Mouse (Mus musculus): ENCODE data around the gene Teddm1b. TPM values are rescaled to one million over a fixed set of nuclear protein-coding genes. Genes with fewer than 3 reads are reported as not detected.
A peak's percentile ranks its signal among the peaks of the same experiment; 100 is the strongest.

Teddm1b gene
- polyA plus RNA-seq, 1 experiment from 2014 or later = 0.55 TPM

DNA sequence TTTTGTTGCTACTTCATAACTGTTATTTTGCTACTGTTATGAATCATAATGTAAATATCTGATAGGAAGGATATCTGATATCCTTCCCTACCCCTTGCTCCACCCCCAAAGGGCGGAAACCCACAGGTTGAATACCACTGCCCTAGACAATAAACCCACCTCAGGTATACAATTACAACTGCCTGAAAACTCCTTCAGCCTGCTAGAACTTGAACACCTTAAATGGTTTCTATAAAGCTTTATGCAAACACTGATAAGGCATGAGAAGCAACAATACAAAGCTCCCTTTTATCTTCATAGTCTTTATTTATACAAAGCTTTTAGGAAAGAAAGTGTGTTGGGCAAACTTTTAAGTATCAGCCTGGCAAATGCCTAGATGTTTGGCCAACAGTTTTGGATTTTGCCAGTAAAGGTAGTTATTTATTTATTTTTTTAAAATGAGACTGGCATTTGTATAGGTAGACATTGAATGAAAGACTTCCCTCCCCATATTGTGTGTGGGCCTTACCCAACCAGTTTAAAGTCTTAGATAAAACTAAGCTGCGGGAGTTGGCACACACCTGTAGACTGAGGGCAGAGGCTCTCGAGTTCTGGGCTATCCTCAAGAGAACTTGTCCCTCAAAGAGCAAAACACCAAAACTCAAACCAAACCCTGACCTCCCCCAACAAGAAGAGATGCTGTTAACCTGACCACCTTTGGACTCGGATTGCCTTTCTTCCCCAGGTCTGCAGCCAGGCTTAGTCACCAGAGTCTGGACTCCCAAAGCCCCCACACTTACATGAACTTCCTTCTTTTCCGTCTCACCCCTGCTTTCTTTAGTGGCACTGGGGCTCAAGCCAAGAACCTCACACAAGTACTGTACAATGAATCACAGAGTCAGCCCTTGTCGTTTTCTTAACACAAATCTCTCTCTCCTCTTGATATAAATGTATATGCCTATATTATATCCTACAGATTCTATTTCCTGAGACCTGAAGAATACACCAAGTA, 50.5 kb downstream of the Teddm1b start:
- ATAC-seq (ENCODE audit: low FRiP score, low TSS enrichment) = no peak
- H3K9me3 ChIP-seq (ENCODE audit: control insufficient read depth, low read length) = no peaks in the 10 kb centered on the region
- no peak overlapping the region for H3K27ac ChIP-seq (replicated peaks; ENCODE audit: low read depth, low read length)
- 89% methylated on average over 6 of the region's 6 CpGs for WGBS
- H3K9ac ChIP-seq (replicated peaks; ENCODE audit: low read length) = no peak overlapping the region
- no peaks in the 10 kb centered on the region for H3K4me1 ChIP-seq (ENCODE audit: control insufficient read depth, insufficient read depth, low read length)
- H3K4me3 ChIP-seq (replicated peaks; ENCODE audit: low read depth, low read length) = no peak overlapping the region
- no peaks in the 10 kb centered on the region for H3K36me3 ChIP-seq (ENCODE audit: control insufficient read depth, insufficient read depth, low read length)
- DNase-seq = no peak
- H3K27me3 ChIP-seq (ENCODE audit: control insufficient read depth, insufficient read depth, low read length) = no peaks in the 10 kb centered on the region
- H3K4me2 ChIP-seq (ENCODE audit: low read length) = no peak overlapping the region

Small RNA genes lying within 50 kb of the gene (microRNA-seq; reads per million reads assigned to microRNA genes)
- gene Mir8114 = 24.7 reads per million, percentile 43 among the genes with 10 or more reads in this experiment

Other genes starting within 250 kb of the Teddm1b start
- 30.4 and 31.6 TPM in 2 replicates for gene Rgs8, start 221.3 kb upstream of the Teddm1b start, polyA plus RNA-seq (2014; fragmentation: Nextera tagmentation; extraction: Ambion mirVana)
- gene Rgs16, start 134.0 kb upstream of the Teddm1b start, polyA plus RNA-seq (2014; fragmentation: Nextera tagmentation; extraction: Ambion mirVana) = 8.1 and 12.0 TPM in 2 replicates
- 37.8 and 55.6 TPM in 2 replicates for gene Rnasel, start 124.9 kb upstream of the Teddm1b start, polyA plus RNA-seq (2014; fragmentation: Nextera tagmentation; extraction: Ambion mirVana)
- gene Rgsl1, start 30.2 kb upstream of the Teddm1b start, polyA plus RNA-seq (2014; fragmentation: Nextera tagmentation; extraction: Ambion mirVana) = 0.15 and 0.20 TPM in 2 replicates
- not detected in 2 replicates for gene Teddm1a, start 17.4 kb downstream of the Teddm1b start, polyA plus RNA-seq (2014; fragmentation: Nextera tagmentation; extraction: Ambion mirVana)
- 130 and 155 TPM in 2 replicates for gene Glul, start 25.6 kb downstream of the Teddm1b start, polyA plus RNA-seq (2014; fragmentation: Nextera tagmentation; extraction: Ambion mirVana)
- 0.80 and 0.94 TPM in 2 replicates for gene Teddm2, start 25.9 kb downstream of the Teddm1b start, polyA plus RNA-seq (2014; fragmentation: Nextera tagmentation; extraction: Ambion mirVana)

All from midbrain, embryonic 14.5 days (tissue).